Mouse (Mus musculus) lung, adult 2 months (tissue): ENCODE data around the gene S100a3.

Source experiments
- CTCF ChIP-seq: fragments of 200-500 bp; IDR thresholded peaks from 2 replicates; pipeline ENCODE4 v1.5.1; 2011; ENCODE audit warnings: mild to moderate bottlenecking, low read length, control low read depth; ENCODE audit not compliant: insufficient read depth
- POLR2A ChIP-seq: fragments of 200-500 bp; IDR thresholded peaks from 2 replicates; pipeline ENCODE4 v1.6.1; 2011; ENCODE audit warnings: low read depth, mild to moderate bottlenecking, control low read depth, low read length, borderline replicate concordance; ENCODE audit errors: extremely low read depth

- TF ChIP-seq POLR2A (no peak), CTCF (no peak)
Measured at GRCm38 (mm10) chr3:90612061-90612460, 51.7 kb downstream of the S100a3 start.
